Comparison of ENCODE assay signal across 16 mouse cellular contexts in the genomic region with DNA sequence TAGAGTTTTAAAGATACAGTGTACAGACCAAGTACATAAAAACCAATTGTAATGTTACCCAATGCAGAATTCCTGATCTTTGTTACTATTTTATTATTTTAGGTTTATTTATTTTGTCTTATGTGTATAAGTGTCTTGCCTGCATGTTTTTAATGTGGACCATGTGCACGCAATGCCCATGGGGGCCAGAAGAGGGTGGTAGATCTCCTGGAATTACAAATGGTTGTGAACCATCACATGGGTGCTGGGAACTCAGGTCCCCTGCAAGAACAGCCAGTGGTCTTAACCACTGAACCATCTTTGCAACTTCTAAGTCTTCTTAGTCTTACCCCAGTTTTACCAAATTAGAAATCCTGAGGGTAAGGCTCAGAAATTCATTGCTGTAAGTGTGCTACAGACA. TPM values are rescaled to one million over a fixed set of nuclear protein-coding genes. Genes with fewer than 3 reads are reported as not detected.
DNase-seq lines count a peak whose midpoint lies in the region; TF ChIP-seq lines count a peak whose summit lies in the region.
"Had no signal": no experiment of that assay in that cellular context is flagged by ENCODE, and none has a peak within 500 bp of the region (broad histone marks: within the 10 kb centered on the region; RNA-seq: fewer than 3 reads in every experiment).

No protein-coding gene starts in this region.

- no peaks in the 10 kb centered on the region for H3K27me3 ChIP-seq in ES-Bruce4 (ENCODE audit: control insufficient read depth, insufficient read depth, low read length, poor library complexity, severe bottlenecking)
- H3K27me3 ChIP-seq: embryonic facial prominence, embryonic 12.5 days; lung, embryonic 15.5 days; neural tube, embryonic 13.5 days; stomach, embryonic 15.5 days had no signal

- no peak overlapping the region for H3K27ac ChIP-seq in layer of hippocampus, adult 2 months
- no peak overlapping the region for H3K27ac ChIP-seq in ES-Bruce4 (ENCODE audit: insufficient read depth, low read length)
- H3K27ac ChIP-seq: embryonic facial prominence, embryonic 12.5 days; lung, embryonic 15.5 days; neural tube, embryonic 13.5 days; stomach, embryonic 15.5 days had no signal

- no peaks in the 10 kb centered on the region for H3K9me3 ChIP-seq in ES-Bruce4 (replicated peaks; ENCODE audit: control insufficient read depth, insufficient read depth, low read length, poor library complexity, severe bottlenecking)
- H3K9me3 ChIP-seq: embryonic facial prominence, embryonic 12.5 days; lung, embryonic 15.5 days; neural tube, embryonic 13.5 days; stomach, embryonic 15.5 days had no signal

- H3K36me3 ChIP-seq in ES-Bruce4 (ENCODE audit: control insufficient read depth, insufficient read depth, low read length, poor library complexity, severe bottlenecking) = no peaks in the 10 kb centered on the region
- H3K36me3 ChIP-seq: embryonic facial prominence, embryonic 12.5 days; lung, embryonic 15.5 days; stomach, embryonic 15.5 days had no signal

- DNase-seq in layer of hippocampus, adult 2 months (ENCODE audit: low spot score in 2 of 2) = no peak
- no peak for DNase-seq in layer of hippocampus, postnatal 10 days (ENCODE audit: low spot score in 2 of 2)
- DNase-seq in A20 (ENCODE audit: low read depth, low spot score) = peak; percentile 38
- DNase-seq in induced T-regulatory cell, adult 2 months (ENCODE audit: low read depth) = peak; percentile 49
- DNase-seq in spleen, postnatal 36 days (ENCODE audit: low spot score in 2 of 2) = no peak
- no peak for DNase-seq in kidney, adult 8-10 months
- DNase-seq in Muller cell, postnatal 12 days (ENCODE audit: inconsistent ontology term) = no peak
- DNase-seq: cerebellum, postnatal 10 days; midbrain, embryonic 14.5 days; right cerebral cortex, adult 18-20 months had no signal

- no peaks in the 10 kb centered on the region for H3K4me1 ChIP-seq in ES-Bruce4 (ENCODE audit: control insufficient read depth, insufficient read depth, low read length)
- H3K4me1 ChIP-seq: embryonic facial prominence, embryonic 12.5 days; lung, embryonic 15.5 days; stomach, embryonic 15.5 days had no signal

- TF ChIP-seq CTCF in layer of hippocampus, adult 2 months (conservative IDR thresholded peaks at IDR 0.05) = peak; percentile 41
- TF ChIP-seq CTCF in ES-Bruce4 (IDR thresholded peaks at IDR 0.05; ENCODE audit: low read depth, low read length) = peak; percentile 40

- no peak overlapping the region for H3K4me3 ChIP-seq in layer of hippocampus, adult 2 months
- H3K4me3 ChIP-seq in ES-Bruce4 (ENCODE audit: low read depth, low read length) = no peak overlapping the region
- H3K4me3 ChIP-seq: embryonic facial prominence, embryonic 12.5 days; lung, embryonic 15.5 days; neural tube, embryonic 13.5 days; stomach, embryonic 15.5 days had no signal

- no peak overlapping the region for H3K9ac ChIP-seq in ES-Bruce4 (ENCODE audit: low read depth, poor library complexity, severe bottlenecking)
- H3K9ac ChIP-seq: embryonic facial prominence, embryonic 12.5 days; lung, embryonic 15.5 days; neural tube, embryonic 13.5 days; stomach, embryonic 15.5 days had no signal

- no peak for TF ChIP-seq POLR2A in ES-Bruce4 (IDR thresholded peaks at IDR 0.05; ENCODE audit: insufficient read depth, low read length)

- no peak for TF ChIP-seq EP300 in ES-Bruce4 (IDR thresholded peaks at IDR 0.05; ENCODE audit: insufficient read depth, low read depth, low read length)

RNA-seq across cellular contexts. Expression of a gene that starts 8.4 kb away (rescaled TPM):
- 10 to 100 TPM; 26.2 to 26.6 TPM for total RNA-seq in layer of hippocampus, adult 2 months (2021)
- 10 to 100 TPM; 18.2 to 20.9 TPM for total RNA-seq in layer of hippocampus, postnatal 10 days (2021)
- 4.0 and 9.5 TPM in 2 replicates for polyA plus RNA-seq in ES-Bruce4 (2011; ENCODE audit: insufficient read depth, insufficient read length, low read depth, missing spikeins)

RNA-seq across cellular contexts. Expression of a gene that starts 14.7 kb away (rescaled TPM):
- total RNA-seq in layer of hippocampus, adult 2 months (2021) = 10 to 100 TPM; 44.7 to 48.0 TPM
- 10 to 100 TPM; 46.3 to 50.1 TPM for total RNA-seq in layer of hippocampus, postnatal 10 days (2021)
- 29.5 and 30.6 TPM in 2 replicates for polyA plus RNA-seq in ES-Bruce4 (2011; ENCODE audit: insufficient read depth, insufficient read length, low read depth, missing spikeins)

RNA-seq across cellular contexts. Expression of a gene that starts 23.0 kb away (rescaled TPM):
- 10 to 100 TPM; 57.8 to 58.8 TPM for total RNA-seq in layer of hippocampus, adult 2 months (2021)
- 10 to 100 TPM; 52.7 to 56.3 TPM for total RNA-seq in layer of hippocampus, postnatal 10 days (2021)
- 30.9 and 33.9 TPM in 2 replicates for polyA plus RNA-seq in ES-Bruce4 (2011; ENCODE audit: insufficient read depth, insufficient read length, low read depth, missing spikeins)

RNA-seq across cellular contexts. Expression of a gene that starts 51.6 kb away (rescaled TPM):
- total RNA-seq in layer of hippocampus, adult 2 months (2021) = not detected
- total RNA-seq in layer of hippocampus, postnatal 10 days (2021) = not detected
- not detected in 2 replicates for polyA plus RNA-seq in ES-Bruce4 (2011; ENCODE audit: insufficient read depth, insufficient read length, low read depth, missing spikeins)
- total RNA-seq: left cerebral cortex, postnatal 25 days had no signal

Comparison
In these comparisons a context has a peak if more than half of its experiments do, and no peak if none do; other contexts are left out.
1. DNase-seq: peak in A20 (single experiment) and induced T-regulatory cell, adult 2 months (single experiment); none in layer of hippocampus, adult 2 months (0 of 2), layer of hippocampus, postnatal 10 days (0 of 2), spleen, postnatal 36 days (0 of 2), kidney, adult 8-10 months (0 of 2) and Muller cell, postnatal 12 days (single experiment).